Mouse (Mus musculus): Measurements from ENCODE around the gene Tmem266.

- TF ChIP-seq POLR2A (IDR thresholded peaks at IDR 0.05; ENCODE audit: insufficient read depth, low read length) (no peak), CTCF (IDR thresholded peaks at IDR 0.05; ENCODE audit: low read depth, low read length) (no peak), EP300 (IDR thresholded peaks at IDR 0.05; ENCODE audit: insufficient read depth, low read depth, low read length) (no peak)
Observed at GRCm38 (mm10) chr9:55421786-55422185, 95.1 kb downstream of the Tmem266 start.
